Mouse (Mus musculus) fibroblast of lung, adult 2 months (primary cell): ENCODE measurements at regions not wholly inside any gene's neighbourhood (a gene's known extent, or its start where the extent isn't known, plus 50 kb on each side); places are given as distances from the start of the nearest gene placed in this dataset.

Source experiments
- DNase-seq: peaks from one replicate; pipeline ENCODE4 v3.0.0-alpha.2; 2011; ENCODE audit warnings: low read depth

GRCm38 (mm10) chr9:43982359-43982889 is 60.8 kb upstream of the Thy1 start:
- DNase-seq = peak; percentile 41

- no peak for DNase-seq
These were observed 60.0 kb upstream of the Thy1 start for GRCm38 (mm10) chr9:43983220-43983619.

- peak; percentile 86 for DNase-seq
These were observed 58.8 kb upstream of the Thy1 start for GRCm38 (mm10) chr9:43984181-43985062.

GRCm38 (mm10) chr9:43987957-43988356 is 55.2 kb upstream of the Thy1 start:
- no peak for DNase-seq

GRCm38 (mm10) chr9:43988981-43989860 is 54.0 kb upstream of the Thy1 start:
- DNase-seq = peak; percentile 65

GRCm38 (mm10) chr9:43990124-43990523 is 53.1 kb upstream of the Thy1 start:
- no peak for DNase-seq

- DNase-seq = no peak
These were observed 49.8 kb upstream of the Thy1 start for GRCm38 (mm10) chr9:43993221-43993976.
